Mouse (Mus musculus): ENCODE measurements around the gene Lrrc19. TPM values are rescaled to one million over a fixed set of nuclear protein-coding genes. Genes with fewer than 3 reads are reported as not detected.
A peak's percentile ranks its signal among the peaks of the same experiment; 100 is the strongest.

The Lrrc19 gene
- polyA plus RNA-seq, 1 experiment: 0.04 TPM

GRCm38 (mm10) chr4:94620077-94620476 lies 29.9 kb downstream of the Lrrc19 start:
- Histone ChIP-seq H3K79me2 (ENCODE audit: control insufficient read depth, insufficient read depth) (peaks cover 30% of the 10 kb centered on the region), H3K36me3 (ENCODE audit: control insufficient read depth, insufficient read depth) (peaks cover 28% of the 10 kb centered on the region), H3K4me3 (ENCODE audit: insufficient read depth, poor library complexity, severe bottlenecking) (no peak overlapping the region), H3ac (ENCODE audit: control insufficient read depth, insufficient read length, low read depth) (no peak overlapping the region), H3K27me3 (ENCODE audit: control insufficient read depth, insufficient read depth, insufficient read length) (no peaks in the 10 kb centered on the region), H3K79me3 (ENCODE audit: low read depth) (peaks cover 20% of the 10 kb centered on the region)
- TF ChIP-seq MYOD1 (IDR thresholded peaks at IDR 0.05; ENCODE audit: control insufficient read depth, insufficient read length, low read depth) (peak; percentile 36), MYOG (IDR thresholded peaks at IDR 0.05; ENCODE audit: control insufficient read depth, extremely low read depth, insufficient read length) (no peak), CEBPB (IDR thresholded peaks at IDR 0.05; ENCODE audit: low read depth) (peak; percentile 84)

DNA sequence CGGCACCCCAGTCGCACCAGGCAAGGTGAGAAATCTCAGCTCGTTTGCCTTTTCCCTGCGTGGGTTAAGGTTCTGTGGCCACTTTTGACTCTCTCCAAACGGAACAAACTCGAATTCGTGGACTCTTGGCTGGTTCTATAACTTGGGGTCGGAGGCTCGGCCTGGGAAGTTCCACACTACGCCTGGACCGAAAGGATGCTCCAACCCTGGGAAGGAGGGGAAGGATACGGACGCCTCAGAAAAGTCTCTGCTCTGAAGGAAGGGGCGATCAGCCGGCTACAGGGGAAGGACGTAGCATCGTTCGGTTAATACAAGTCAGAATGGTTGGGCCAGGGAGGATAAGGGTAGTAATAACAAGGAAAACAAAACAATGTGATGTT lies 35.3 kb downstream of the Lrrc19 start:
- H3K4me3 ChIP-seq (ENCODE audit: insufficient read depth, poor library complexity, severe bottlenecking): peak overlapping the region; percentile 89
- no peak for TF ChIP-seq USF1 (IDR thresholded peaks at IDR 0.05; ENCODE audit: low read depth)
- TF ChIP-seq FOSL1 (IDR thresholded peaks at IDR 0.05; ENCODE audit: insufficient read depth, low read length, poor library complexity, severe bottlenecking): no peak
- TF ChIP-seq CEBPB (IDR thresholded peaks at IDR 0.05; ENCODE audit: low read depth): no peak
- no peak for TF ChIP-seq CTCF (IDR thresholded peaks at IDR 0.05; ENCODE audit: control insufficient read depth, insufficient read depth, insufficient read length)
- TF ChIP-seq MYOG (IDR thresholded peaks at IDR 0.05; ENCODE audit: control insufficient read depth, extremely low read depth, insufficient read length): no peak
- no peak for TF ChIP-seq MYOD1 (IDR thresholded peaks at IDR 0.05; ENCODE audit: control insufficient read depth, insufficient read length, low read depth)
- TF ChIP-seq MAX (IDR thresholded peaks at IDR 0.05): no peak
- H3K27me3 ChIP-seq (ENCODE audit: control insufficient read depth, insufficient read depth, insufficient read length): no peaks in the 10 kb centered on the region
- H3K36me3 ChIP-seq (ENCODE audit: control insufficient read depth, insufficient read depth): peaks cover 4% of the 10 kb centered on the region
- peaks cover 23% of the 10 kb centered on the region for H3K79me3 ChIP-seq (ENCODE audit: low read depth)
- peaks cover 37% of the 10 kb centered on the region for H3K79me2 ChIP-seq (ENCODE audit: control insufficient read depth, insufficient read depth)
- H3ac ChIP-seq (ENCODE audit: control insufficient read depth, insufficient read length, low read depth): peak overlapping the region; percentile 78

DNA sequence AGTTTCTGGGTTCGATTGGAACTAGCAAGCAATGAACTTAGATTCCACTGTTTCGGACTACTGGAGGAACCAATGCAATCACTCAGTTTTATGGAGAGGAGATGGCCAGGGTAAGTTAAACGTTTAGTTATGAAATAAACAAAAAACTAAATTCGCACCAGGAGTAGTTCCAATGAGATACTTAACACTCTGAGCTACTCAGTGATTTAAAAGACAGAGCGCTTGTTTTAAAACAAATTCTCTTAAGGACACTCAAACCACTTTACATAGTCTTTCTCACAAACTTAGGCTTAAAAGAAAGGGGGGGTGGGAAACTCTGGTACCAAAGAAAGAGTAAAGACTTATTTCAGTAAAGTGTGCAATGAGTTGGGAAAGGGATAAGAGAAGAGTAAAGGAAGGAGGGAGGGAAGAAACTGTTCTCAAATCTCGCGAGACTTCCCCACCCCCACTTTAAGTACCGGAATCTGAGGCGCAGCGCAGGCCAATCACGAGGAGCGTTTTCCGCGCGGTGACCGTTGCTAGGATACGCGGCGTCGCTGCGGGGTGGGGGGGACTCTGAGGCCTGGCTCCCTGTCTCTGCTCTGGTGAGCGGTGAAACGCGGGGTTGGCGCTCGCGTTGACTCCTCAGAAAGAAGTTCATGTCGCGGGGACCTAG lies 35.8 kb downstream of the Lrrc19 start, which contains the start of gene Ift74:
Gene Ift74, plus strand, starts transcription at position 520 of the 655 bp plus-strand sequence.
- peaks cover 4% of the 10 kb centered on the region for H3K36me3 ChIP-seq (ENCODE audit: control insufficient read depth, insufficient read depth)
- no peak for TF ChIP-seq CTCF (IDR thresholded peaks at IDR 0.05; ENCODE audit: control insufficient read depth, insufficient read depth, insufficient read length)
- no peak for TF ChIP-seq USF1 (IDR thresholded peaks at IDR 0.05; ENCODE audit: low read depth)
- TF ChIP-seq FOSL1 (IDR thresholded peaks at IDR 0.05; ENCODE audit: insufficient read depth, low read length, poor library complexity, severe bottlenecking): no peak
- peak; percentile 25 for TF ChIP-seq MAX (IDR thresholded peaks at IDR 0.05)
- no peak for TF ChIP-seq MYOD1 (IDR thresholded peaks at IDR 0.05; ENCODE audit: control insufficient read depth, insufficient read length, low read depth)
- no peak for TF ChIP-seq MYOG (IDR thresholded peaks at IDR 0.05; ENCODE audit: control insufficient read depth, extremely low read depth, insufficient read length)
- TF ChIP-seq CEBPB (IDR thresholded peaks at IDR 0.05; ENCODE audit: low read depth): no peak
- H3K27me3 ChIP-seq (ENCODE audit: control insufficient read depth, insufficient read depth, insufficient read length): no peaks in the 10 kb centered on the region
- peaks cover 23% of the 10 kb centered on the region for H3K79me3 ChIP-seq (ENCODE audit: low read depth)
- peaks cover 37% of the 10 kb centered on the region for H3K79me2 ChIP-seq (ENCODE audit: control insufficient read depth, insufficient read depth)
- H3K4me3 ChIP-seq (ENCODE audit: insufficient read depth, poor library complexity, severe bottlenecking): peak within 1 kb of the TSS; percentile 89
- H3ac ChIP-seq (ENCODE audit: control insufficient read depth, insufficient read length, low read depth): peak within 1 kb of the TSS; percentile 78

- Histone ChIP-seq H3K79me2 (ENCODE audit: control insufficient read depth, insufficient read depth) (peaks cover 10% of the 10 kb centered on the region), H3K36me3 (ENCODE audit: control insufficient read depth, insufficient read depth) (no peaks in the 10 kb centered on the region), H3ac (ENCODE audit: control insufficient read depth, insufficient read length, low read depth) (no peak overlapping the region), H3K4me3 (ENCODE audit: insufficient read depth, poor library complexity, severe bottlenecking) (no peak overlapping the region), H3K27me3 (ENCODE audit: control insufficient read depth, insufficient read depth, insufficient read length) (no peaks in the 10 kb centered on the region), H3K79me3 (ENCODE audit: low read depth) (peaks cover 9% of the 10 kb centered on the region)
- TF ChIP-seq MYOD1 (IDR thresholded peaks at IDR 0.05; ENCODE audit: control insufficient read depth, insufficient read length, low read depth): no peak
- TF ChIP-seq USF1 (IDR thresholded peaks at IDR 0.05; ENCODE audit: low read depth): no peak
- no peak for TF ChIP-seq MAX (IDR thresholded peaks at IDR 0.05)
- no peak for TF ChIP-seq MYOG (IDR thresholded peaks at IDR 0.05; ENCODE audit: control insufficient read depth, extremely low read depth, insufficient read length)
- TF ChIP-seq CTCF (IDR thresholded peaks at IDR 0.05; ENCODE audit: control insufficient read depth, insufficient read depth, insufficient read length): no peak
- TF ChIP-seq FOSL1 (IDR thresholded peaks at IDR 0.05; ENCODE audit: insufficient read depth, low read length, poor library complexity, severe bottlenecking): no peak
- TF ChIP-seq CEBPB (IDR thresholded peaks at IDR 0.05; ENCODE audit: low read depth): no peak
Measured at GRCm38 (mm10) chr4:94610339-94610738, 39.6 kb downstream of the Lrrc19 start.

- Histone ChIP-seq H3ac (ENCODE audit: control insufficient read depth, insufficient read length, low read depth) (no peak overlapping the region), H3K36me3 (ENCODE audit: control insufficient read depth, insufficient read depth) (no peaks in the 10 kb centered on the region), H3K27me3 (ENCODE audit: control insufficient read depth, insufficient read depth, insufficient read length) (no peaks in the 10 kb centered on the region), H3K4me3 (ENCODE audit: insufficient read depth, poor library complexity, severe bottlenecking) (no peak overlapping the region), H3K79me2 (ENCODE audit: control insufficient read depth, insufficient read depth) (peaks cover 35% of the 10 kb centered on the region), H3K79me3 (ENCODE audit: low read depth) (peaks cover 24% of the 10 kb centered on the region)
- TF ChIP-seq CTCF (IDR thresholded peaks at IDR 0.05; ENCODE audit: control insufficient read depth, insufficient read depth, insufficient read length) (no peak), MYOG (IDR thresholded peaks at IDR 0.05; ENCODE audit: control insufficient read depth, extremely low read depth, insufficient read length) (no peak), USF1 (IDR thresholded peaks at IDR 0.05; ENCODE audit: low read depth) (no peak), CEBPB (IDR thresholded peaks at IDR 0.05; ENCODE audit: low read depth) (no peak), MYOD1 (IDR thresholded peaks at IDR 0.05; ENCODE audit: control insufficient read depth, insufficient read length, low read depth) (no peak), MAX (IDR thresholded peaks at IDR 0.05) (no peak), FOSL1 (IDR thresholded peaks at IDR 0.05; ENCODE audit: insufficient read depth, low read length, poor library complexity, severe bottlenecking) (no peak)
Measured at GRCm38 (mm10) chr4:94605591-94605990, 44.4 kb downstream of the Lrrc19 start.

Measured in C2C12 (cell line).